Mouse (Mus musculus) E14TG2a.4 (cell line): ENCODE measurements around the gene Cbfa2t2.

Experiments
- CTCF ChIP-seq: conservative IDR thresholded peaks from 2 replicates; pipeline ENCODE4 v1.5.1; 2014; ENCODE audit warnings: low read length
- NANOG ChIP-seq: IDR thresholded peaks from 2 replicates; pipeline ENCODE4 v1.6.1; 2014; ENCODE audit warnings: borderline replicate concordance, low read length, mixed read lengths
- POU5F1 ChIP-seq: IDR thresholded peaks from 2 replicates; pipeline ENCODE4 v1.6.1; 2014; ENCODE audit warnings: low read length, borderline replicate concordance

DNA sequence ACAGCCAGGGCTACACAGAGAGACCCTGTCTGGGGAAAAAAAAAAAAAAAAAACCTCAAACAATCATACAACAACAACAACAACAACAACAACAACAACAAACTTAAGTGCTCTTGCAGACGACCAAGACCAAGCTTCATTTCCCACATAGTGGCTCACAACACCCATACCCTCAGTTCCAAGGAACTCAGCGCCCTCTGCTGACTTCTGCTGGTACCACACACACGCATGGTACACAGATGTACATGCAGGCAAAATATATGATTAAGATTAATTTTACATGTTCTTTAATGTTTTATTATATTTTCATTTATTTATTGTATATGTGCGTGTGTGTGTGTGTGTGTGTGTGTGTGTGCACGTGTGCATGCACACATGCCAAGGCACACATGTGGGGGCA lies 150.1 kb downstream of the Cbfa2t2 start:
- TF ChIP-seq CTCF = peak; percentile 94
- no peak for TF ChIP-seq NANOG
- no peak for TF ChIP-seq POU5F1
